Mouse (Mus musculus) G1E (cell line): ENCODE results near the gene Rabl6.

Experiments used
- CTCF ChIP-seq: IDR thresholded peaks from 2 replicates; pipeline ENCODE4 v1.5.1; 2012; ENCODE audit warnings: low read depth, low read length, inconsistent platforms, mixed read lengths
- GATA1 ChIP-seq: IDR thresholded peaks from 2 replicates; pipeline ENCODE4 v1.6.1; 2012; ENCODE audit warnings: borderline replicate concordance, low read length, inconsistent platforms, mixed read lengths
- POLR2AphosphoS5 ChIP-seq: IDR thresholded peaks from 2 replicates; pipeline ENCODE4 v1.6.1; 2012; ENCODE audit warnings: low read depth, low read length, inconsistent platforms; ENCODE audit not compliant: insufficient replicate concordance
- TAL1 ChIP-seq: conservative IDR thresholded peaks from 2 replicates; pipeline ENCODE4 v1.6.1; 2012; ENCODE audit warnings: low read depth, low read length, inconsistent platforms, mixed read lengths

DNA sequence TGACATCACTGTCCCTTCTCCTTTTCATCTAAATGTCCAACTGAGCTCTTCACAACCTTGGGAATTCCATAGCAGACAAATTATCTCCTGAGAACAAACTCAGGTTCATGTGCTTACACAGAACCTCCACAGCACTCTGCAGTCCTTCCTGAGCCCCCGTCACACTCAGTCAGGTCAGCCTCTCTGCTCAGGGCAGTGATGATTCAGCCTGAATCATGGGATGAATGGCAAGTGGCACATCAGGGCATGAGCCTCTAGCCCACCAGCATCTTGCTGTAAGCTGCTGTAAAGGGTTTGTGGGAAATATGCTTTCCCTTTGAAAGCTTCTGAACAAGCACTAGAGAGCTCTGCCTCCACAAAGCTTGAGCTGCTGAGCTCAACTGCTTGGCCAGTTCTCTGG lies 9.6 kb downstream of the Rabl6 start:
- TF ChIP-seq CTCF (no peak), TAL1 (no peak), GATA1 (no peak), POLR2AphosphoS5 (no peak)
